Mouse (Mus musculus): ENCODE measurements around the gene Tsen15. TPM values are rescaled to one million over a fixed set of nuclear protein-coding genes. Genes with fewer than 3 reads are reported as not detected.
A peak's percentile ranks its signal among the peaks of the same experiment; 100 is the strongest.

The Tsen15 gene
- 36.7 and 39.3 TPM in 2 replicates for polyA plus RNA-seq (2015; fragmentation: Nextera tagmentation; extraction: Ambion mirVana)

DNA sequence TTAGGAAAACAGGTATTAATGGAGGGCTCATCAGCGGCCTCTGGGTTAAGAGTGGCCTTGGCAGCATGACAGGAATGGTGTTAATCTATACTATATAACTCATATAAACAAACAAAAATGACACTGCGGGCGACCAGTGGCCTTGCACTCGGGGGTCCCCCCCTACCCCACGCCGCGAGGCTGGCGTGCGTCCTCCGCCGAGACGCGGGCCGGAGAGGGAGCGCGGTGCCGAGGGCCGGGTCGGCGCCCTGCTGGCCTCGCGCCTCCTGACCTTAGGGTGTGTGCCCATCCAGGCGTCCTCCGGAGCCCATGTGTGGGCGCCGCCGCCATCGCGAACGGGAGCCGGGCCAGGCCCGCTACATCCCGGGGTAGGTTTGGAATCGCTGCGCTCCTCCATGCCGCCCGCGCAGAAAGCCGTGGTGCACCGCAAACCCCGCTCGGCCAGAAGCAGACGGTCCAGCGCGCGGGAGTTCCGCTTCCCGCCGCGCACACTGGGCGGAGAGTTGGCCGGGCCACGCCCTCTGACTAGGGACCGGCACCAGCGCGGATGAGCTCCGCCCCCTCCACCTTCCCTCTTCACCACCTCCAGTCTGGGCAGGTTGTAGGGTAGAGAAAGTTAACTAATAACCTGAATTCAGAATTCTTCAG lies at the start of gene Tsen15:
Tsen15 (minus strand) TSS at position 501 of the 648 bp plus-strand sequence.
- H3K36me3 ChIP-seq = peaks cover 18% of the 10 kb centered on the region
- peak within 1 kb of the TSS; percentile 89 for H3K9ac ChIP-seq
- peak; percentile 98 for ATAC-seq (ENCODE audit: low read depth)
- DNase-seq = peak; percentile 80
- no peaks in the 10 kb centered on the region for H3K27me3 ChIP-seq
- peak within 1 kb of the TSS; percentile 77 for H3K4me2 ChIP-seq
- peak within 1 kb of the TSS; percentile 85 for H3K4me3 ChIP-seq (replicated peaks)
- no peaks in the 10 kb centered on the region for H3K9me3 ChIP-seq (replicated peaks)
- WGBS (ENCODE audit: insufficient replicate concordance) = under 1% methylated on average over 47 of the region's 57 CpGs
- peaks cover 16% of the 10 kb centered on the region for H3K4me1 ChIP-seq (replicated peaks)
- peak within 1 kb of the TSS; percentile 74 for H3K27ac ChIP-seq

DNA sequence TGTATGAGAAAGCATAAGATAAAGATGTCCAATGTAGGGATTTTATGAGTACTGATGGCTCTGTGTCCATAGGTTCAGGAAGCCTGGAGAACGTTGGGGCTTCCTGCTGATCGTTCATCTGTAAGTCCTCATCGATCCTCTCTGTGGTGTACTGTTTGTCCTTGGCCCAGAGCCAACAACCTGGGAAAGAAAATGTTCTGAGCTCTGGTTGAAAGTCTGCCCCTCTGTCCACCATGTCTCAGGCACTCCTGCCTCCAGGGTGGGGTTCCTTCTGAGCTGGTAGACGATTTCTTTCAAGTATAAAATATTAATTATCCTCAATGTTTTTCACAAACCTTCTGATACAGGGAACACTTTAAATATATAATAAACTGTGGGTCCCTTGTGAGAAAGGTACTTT lies 47.7 kb upstream of the Tsen15 start:
- no peak overlapping the region for H3K4me3 ChIP-seq (replicated peaks)
- no peaks in the 10 kb centered on the region for H3K36me3 ChIP-seq
- no peaks in the 10 kb centered on the region for H3K27me3 ChIP-seq
- H3K9me3 ChIP-seq (replicated peaks) = no peaks in the 10 kb centered on the region
- H3K4me2 ChIP-seq = no peak overlapping the region
- ATAC-seq (ENCODE audit: low read depth) = no peak
- no peak overlapping the region for H3K9ac ChIP-seq
- no peaks in the 10 kb centered on the region for H3K4me1 ChIP-seq (replicated peaks)
- no peak overlapping the region for H3K27ac ChIP-seq
- 58% methylated on average over 4 of the region's 4 CpGs for WGBS (ENCODE audit: insufficient replicate concordance)
- no peak for DNase-seq

DNA sequence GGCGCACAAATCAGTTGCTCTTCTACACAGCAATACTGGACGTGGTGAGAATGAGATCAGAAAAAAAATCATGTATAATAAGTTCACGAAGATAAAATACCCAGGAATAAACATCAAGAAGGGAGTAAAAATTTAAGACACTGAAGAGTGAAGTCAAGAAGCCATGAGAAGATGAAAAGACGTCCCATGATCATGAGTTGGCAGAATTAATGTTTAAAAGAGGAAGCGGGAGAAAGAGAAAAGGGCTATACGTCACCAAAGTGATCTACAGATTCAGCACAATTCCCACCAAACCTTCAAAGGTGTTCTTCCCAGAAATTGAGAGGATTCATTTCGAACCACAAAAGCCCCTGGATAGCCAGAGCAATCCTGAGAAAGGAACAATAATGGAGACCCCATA lies 43.3 kb upstream of the Tsen15 start:
- WGBS (ENCODE audit: insufficient replicate concordance) = 60% methylated on average over 7 of the region's 7 CpGs
- Histone ChIP-seq H3K36me3 (no peaks in the 10 kb centered on the region), H3K4me1 (replicated peaks) (no peaks in the 10 kb centered on the region), H3K27me3 (no peaks in the 10 kb centered on the region; the same call in 1 of the 2 replicates), H3K27ac (no peak overlapping the region), H3K9ac (no peak overlapping the region), H3K4me2 (no peak overlapping the region), H3K4me3 (replicated peaks) (no peak overlapping the region), H3K9me3 (replicated peaks) (no peaks in the 10 kb centered on the region)
- ATAC-seq (ENCODE audit: low read depth) (no peak), DNase-seq (no peak)

DNA sequence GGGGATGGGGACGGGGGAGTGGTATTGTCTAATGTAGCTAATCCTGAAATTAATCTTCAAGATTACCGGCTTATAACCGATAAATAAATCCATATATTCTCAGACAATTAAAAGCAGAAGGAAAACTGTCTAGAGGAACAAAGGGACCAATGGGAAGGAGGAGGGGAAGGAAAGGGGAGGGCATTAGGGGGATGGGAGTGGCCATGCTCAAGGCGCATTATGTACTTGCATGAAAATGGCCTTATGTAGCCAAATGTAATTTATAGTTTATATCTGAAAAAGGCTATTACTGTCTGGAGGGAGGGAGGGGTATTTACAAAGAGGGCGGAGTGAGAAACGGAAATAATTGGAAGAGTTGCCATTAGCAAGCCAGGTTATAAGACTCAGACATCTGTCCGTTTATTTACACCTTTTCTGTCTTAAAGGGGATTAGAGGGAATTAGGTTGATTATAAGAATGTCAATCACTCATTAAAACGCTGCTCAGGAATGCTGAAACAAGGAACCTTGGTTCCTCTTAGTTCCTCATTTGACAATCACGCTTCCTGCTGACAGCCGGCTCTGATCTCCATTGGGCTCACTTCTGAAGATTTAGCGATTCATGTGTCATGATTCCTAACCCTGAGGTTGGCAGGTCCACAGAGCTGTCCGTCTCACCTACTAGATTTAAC lies 41.6 kb upstream of the Tsen15 start:
- H3K4me2 ChIP-seq = no peak overlapping the region

DNA sequence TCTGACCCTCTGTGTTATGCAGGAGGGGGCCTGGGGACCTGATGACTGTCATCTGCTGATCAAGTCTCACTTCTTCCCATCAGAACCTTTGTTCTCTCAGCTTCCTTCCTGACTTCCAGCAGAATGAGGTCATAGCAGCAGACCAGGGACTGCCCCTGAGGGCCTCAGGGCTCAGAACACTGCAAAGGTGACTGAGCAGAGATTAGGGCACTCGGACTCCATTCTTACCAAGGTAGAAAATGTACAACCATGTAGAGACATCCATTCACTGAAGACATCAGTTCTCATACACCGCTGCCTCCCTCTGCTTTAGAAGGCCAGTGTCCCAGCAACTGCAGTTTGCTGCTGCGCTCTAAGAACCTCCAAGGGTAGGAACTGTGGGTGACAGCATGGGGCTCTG lies 36.6 kb upstream of the Tsen15 start:
- Histone ChIP-seq H3K36me3 (no peaks in the 10 kb centered on the region), H3K4me1 (replicated peaks) (no peaks in the 10 kb centered on the region), H3K9ac (no peak overlapping the region), H3K9me3 (replicated peaks) (no peaks in the 10 kb centered on the region), H3K27me3 (no peaks in the 10 kb centered on the region), H3K4me2 (no peak overlapping the region), H3K4me3 (replicated peaks) (no peak overlapping the region), H3K27ac (no peak overlapping the region)
- no peak for DNase-seq
- 60% methylated on average over 3 of the region's 3 CpGs for WGBS (ENCODE audit: insufficient replicate concordance)
- ATAC-seq (ENCODE audit: low read depth) = no peak

More for the DNA sequence above, 41.6 kb upstream of the Tsen15 start:
- Histone ChIP-seq H3K36me3 (no peaks in the 10 kb centered on the region), H3K4me1 (replicated peaks) (no peaks in the 10 kb centered on the region), H3K9me3 (replicated peaks) (no peaks in the 10 kb centered on the region), H3K4me3 (replicated peaks) (no peak overlapping the region), H3K27ac (no peak overlapping the region), H3K9ac (no peak overlapping the region), H3K27me3 (no peaks in the 10 kb centered on the region; the same call in 1 of the 2 replicates)
- WGBS (ENCODE audit: insufficient replicate concordance) = 44% methylated on average over 12 of the region's 12 CpGs
- ATAC-seq (ENCODE audit: low read depth) (no peak), DNase-seq (no peak)

DNA sequence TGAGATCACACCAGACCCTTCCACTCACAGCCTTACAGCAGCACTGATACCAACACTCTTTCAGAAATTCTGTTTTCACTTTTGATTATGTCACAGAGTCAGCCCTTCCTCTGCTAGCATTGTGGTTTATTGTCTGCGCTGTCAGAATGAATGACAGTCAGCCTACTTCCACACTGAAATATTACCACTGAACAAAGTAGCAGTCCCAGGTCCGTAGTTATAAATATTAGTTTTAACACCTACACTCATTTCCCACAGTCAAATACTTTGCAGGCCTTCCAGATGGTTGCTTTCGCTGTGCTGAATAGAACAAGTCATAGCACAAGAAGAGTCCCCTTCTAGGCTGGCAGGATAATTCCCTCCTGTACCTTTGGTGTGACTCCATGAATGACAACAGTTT lies 35.8 kb upstream of the Tsen15 start:
- 45% methylated on average over 3 of the region's 3 CpGs for WGBS (ENCODE audit: insufficient replicate concordance)
- Histone ChIP-seq H3K27ac (no peak overlapping the region), H3K4me3 (replicated peaks) (no peak overlapping the region), H3K9ac (no peak overlapping the region), H3K4me2 (no peak overlapping the region), H3K4me1 (replicated peaks) (no peaks in the 10 kb centered on the region), H3K36me3 (no peaks in the 10 kb centered on the region), H3K27me3 (no peaks in the 10 kb centered on the region), H3K9me3 (replicated peaks) (no peaks in the 10 kb centered on the region)
- ATAC-seq (ENCODE audit: low read depth) (no peak), DNase-seq (no peak)

DNA sequence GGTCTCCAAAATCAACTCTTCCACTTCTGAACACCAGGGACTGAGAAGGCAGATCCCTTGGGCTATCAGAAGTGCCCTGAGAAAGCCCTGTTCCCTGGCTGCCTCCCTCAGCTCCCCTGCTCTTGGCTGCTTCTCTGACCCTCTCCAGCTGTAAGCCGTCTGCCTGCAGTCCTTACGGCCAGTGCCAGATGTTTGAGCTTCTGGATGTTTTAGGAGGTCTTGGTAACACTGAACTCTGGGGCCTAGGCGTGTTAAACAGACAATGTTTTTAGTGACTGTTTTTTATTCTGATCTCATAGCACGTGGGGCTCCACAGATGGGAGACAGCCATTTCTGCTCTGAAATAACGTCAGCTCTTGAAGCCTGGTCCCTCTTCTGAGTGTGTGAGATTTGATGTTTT lies 31.1 kb upstream of the Tsen15 start:
- H3K27me3 ChIP-seq = no peaks in the 10 kb centered on the region
- no peak overlapping the region for H3K4me2 ChIP-seq
- H3K4me3 ChIP-seq (replicated peaks) = no peak overlapping the region
- DNase-seq (no peak), ATAC-seq (ENCODE audit: low read depth) (no peak)
- no peaks in the 10 kb centered on the region for H3K4me1 ChIP-seq (replicated peaks)
- no peak overlapping the region for H3K27ac ChIP-seq
- no peaks in the 10 kb centered on the region for H3K9me3 ChIP-seq (replicated peaks)
- 54% methylated on average over 5 of the region's 5 CpGs for WGBS (ENCODE audit: insufficient replicate concordance)
- H3K9ac ChIP-seq = no peak overlapping the region
- no peaks in the 10 kb centered on the region for H3K36me3 ChIP-seq

DNA sequence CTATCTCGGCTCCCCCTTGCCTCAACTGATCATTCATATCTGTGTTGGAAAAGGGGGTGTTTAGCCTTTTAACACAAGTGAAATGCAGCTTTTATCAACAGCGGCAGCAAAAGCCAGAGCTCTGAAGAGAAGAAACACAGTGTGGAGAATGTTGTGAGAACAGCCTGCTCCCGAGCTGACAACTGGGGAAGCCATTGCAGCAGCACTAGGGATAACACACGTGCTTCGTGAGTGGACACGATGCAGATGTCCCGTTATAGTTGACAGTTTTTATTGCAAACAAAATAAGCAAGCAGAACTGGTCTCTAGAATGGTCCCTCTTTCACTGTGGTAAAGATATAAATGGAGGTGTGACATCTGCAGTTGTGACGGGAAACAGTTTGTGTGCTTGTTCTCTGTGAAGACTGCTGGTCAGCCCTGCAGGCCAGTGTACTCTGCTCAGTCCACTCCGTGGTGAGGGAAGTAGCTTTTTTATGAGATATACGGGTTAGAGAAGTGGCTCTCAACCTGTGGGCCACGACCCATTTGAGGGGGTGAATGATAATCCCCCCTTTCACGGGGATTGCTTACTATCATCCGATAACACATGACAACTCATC lies 29.9 kb upstream of the Tsen15 start:
- H3K27ac ChIP-seq = no peak overlapping the region
- no peak overlapping the region for H3K9ac ChIP-seq
- H3K36me3 ChIP-seq = no peaks in the 10 kb centered on the region
- H3K4me2 ChIP-seq = no peak overlapping the region
- no peak for DNase-seq
- H3K27me3 ChIP-seq = no peaks in the 10 kb centered on the region
- 0 out of 2 replicates have a peak, but pooled peaks cover 2% of the 10 kb centered on the region for H3K9me3 ChIP-seq (replicated peaks)
- 63% methylated on average over 13 of the region's 13 CpGs for WGBS (ENCODE audit: insufficient replicate concordance)
- H3K4me1 ChIP-seq (replicated peaks) = no peaks in the 10 kb centered on the region
- no peak overlapping the region for H3K4me3 ChIP-seq (replicated peaks)
- ATAC-seq (ENCODE audit: low read depth) = no peak

DNA sequence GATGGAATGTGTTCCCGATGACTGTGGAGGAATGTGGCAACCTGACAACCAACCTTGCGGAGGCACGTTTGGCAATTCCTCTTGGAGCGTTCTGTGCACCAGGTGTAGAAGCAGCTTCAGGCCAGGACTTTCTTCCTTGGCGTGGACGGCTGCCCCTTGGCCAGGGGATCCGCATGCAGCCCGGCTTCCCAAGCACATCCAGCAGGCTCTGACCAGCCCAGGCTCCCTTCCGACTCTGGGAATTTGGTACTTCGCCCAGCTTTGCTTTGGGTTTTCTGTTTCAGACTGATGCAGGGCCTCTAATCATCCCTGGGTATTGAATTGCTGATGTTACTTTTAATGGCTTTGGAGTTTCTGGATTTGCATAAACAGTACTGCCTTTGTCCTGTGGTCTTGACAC lies 28.0 kb upstream of the Tsen15 start:
- H3K9ac ChIP-seq = no peak overlapping the region
- no peak overlapping the region for H3K4me2 ChIP-seq
- no peaks in the 10 kb centered on the region for H3K36me3 ChIP-seq
- H3K27ac ChIP-seq = no peak overlapping the region
- DNase-seq (no peak), ATAC-seq (ENCODE audit: low read depth) (no peak)
- 80% methylated on average over 10 of the region's 10 CpGs for WGBS (ENCODE audit: insufficient replicate concordance)
- no peaks in the 10 kb centered on the region for H3K27me3 ChIP-seq
- 0 out of 2 replicates have a peak, but pooled peaks cover 2% of the 10 kb centered on the region for H3K9me3 ChIP-seq (replicated peaks)
- no peak overlapping the region for H3K4me3 ChIP-seq (replicated peaks)
- H3K4me1 ChIP-seq (replicated peaks) = no peaks in the 10 kb centered on the region

DNA sequence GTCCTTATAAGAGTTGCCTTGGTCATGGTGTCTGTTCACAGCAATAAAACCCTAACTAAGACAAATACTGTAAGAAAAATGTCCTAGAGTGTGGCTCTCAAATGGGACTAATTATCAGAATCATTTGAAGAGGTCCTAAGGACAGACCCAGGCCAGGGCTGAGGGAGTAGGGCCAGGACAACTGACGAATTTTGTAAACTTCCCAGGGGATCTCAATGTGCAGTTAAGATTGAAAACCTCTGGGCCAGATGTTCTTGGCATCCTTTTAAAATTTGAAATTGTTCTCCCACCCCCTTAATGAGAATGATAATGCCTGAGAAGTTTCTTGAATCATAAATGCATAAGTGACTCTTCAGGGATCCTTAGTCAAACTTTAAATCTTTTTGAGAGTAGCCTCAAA lies 27.5 kb upstream of the Tsen15 start:
- Histone ChIP-seq H3K4me3 (replicated peaks) (no peak overlapping the region), H3K9ac (no peak overlapping the region), H3K4me2 (no peak overlapping the region), H3K4me1 (replicated peaks) (no peaks in the 10 kb centered on the region), H3K27me3 (no peaks in the 10 kb centered on the region), H3K27ac (no peak overlapping the region), H3K36me3 (no peaks in the 10 kb centered on the region), H3K9me3 (replicated peaks) (0 out of 2 replicates have a peak, but pooled peaks cover 2% of the 10 kb centered on the region)
- DNase-seq = no peak
- 40% methylated on average over 1 of the region's 1 CpGs for WGBS (ENCODE audit: insufficient replicate concordance)
- ATAC-seq (ENCODE audit: low read depth) = no peak

DNA sequence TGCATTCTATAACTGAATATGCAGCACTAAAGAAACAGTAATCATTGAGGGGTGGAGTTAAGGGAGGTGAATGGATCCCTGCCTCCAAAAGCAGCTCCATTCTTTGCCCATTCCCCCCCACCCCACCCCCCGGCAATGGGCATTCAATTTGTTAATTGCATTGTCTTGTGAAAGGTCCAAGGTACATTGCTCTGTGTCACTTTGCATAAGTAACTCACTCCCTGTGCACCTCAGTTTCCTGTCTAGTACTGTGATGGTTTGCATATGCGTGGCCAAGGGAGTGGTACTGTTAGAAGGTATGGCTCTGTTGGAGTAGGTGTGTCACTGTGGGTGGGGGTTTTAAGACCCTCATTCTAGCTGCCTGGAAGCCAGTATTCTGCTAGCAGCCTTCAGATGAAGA lies 26.6 kb upstream of the Tsen15 start:
- WGBS (ENCODE audit: insufficient replicate concordance) = 73% methylated on average over 2 of the region's 2 CpGs
- Histone ChIP-seq H3K27ac (no peak overlapping the region), H3K4me1 (replicated peaks) (no peaks in the 10 kb centered on the region), H3K27me3 (no peaks in the 10 kb centered on the region), H3K4me3 (replicated peaks) (no peak overlapping the region), H3K9ac (no peak overlapping the region), H3K9me3 (replicated peaks) (0 out of 2 replicates have a peak, but pooled peaks cover 2% of the 10 kb centered on the region), H3K4me2 (no peak overlapping the region), H3K36me3 (no peaks in the 10 kb centered on the region)
- ATAC-seq (ENCODE audit: low read depth) (no peak), DNase-seq (no peak)
